Mouse (Mus musculus): ENCODE data around the gene Spred1.

Gene Spred1

GRCm38 (mm10) chr2:117180250-117180885, 59.2 kb downstream of the Spred1 start:
- peak; percentile 79 for DNase-seq (ENCODE audit: low read depth, low spot score)

- no peak for DNase-seq (ENCODE audit: low read depth, low spot score)
Measured at GRCm38 (mm10) chr2:117185587-117185986, 64.4 kb downstream of the Spred1 start.

- no peak for DNase-seq (ENCODE audit: low read depth, low spot score)
Measured at GRCm38 (mm10) chr2:117190915-117191314, 69.7 kb downstream of the Spred1 start.

GRCm38 (mm10) chr2:117194309-117194708, 73.1 kb downstream of the Spred1 start:
- DNase-seq (ENCODE audit: low read depth, low spot score): peak; percentile 71

- DNase-seq (ENCODE audit: low read depth, low spot score): no peak
Measured at GRCm38 (mm10) chr2:117195151-117195550, 74.0 kb downstream of the Spred1 start.

GRCm38 (mm10) chr2:117195578-117195977, 74.4 kb downstream of the Spred1 start:
- DNase-seq (ENCODE audit: low read depth, low spot score): no peak

GRCm38 (mm10) chr2:117200869-117201338, 79.7 kb downstream of the Spred1 start:
- no peak for DNase-seq (ENCODE audit: low read depth, low spot score)

GRCm38 (mm10) chr2:117203350-117203749, 82.2 kb downstream of the Spred1 start:
- DNase-seq (ENCODE audit: low read depth, low spot score): no peak

- no peak for DNase-seq (ENCODE audit: low read depth, low spot score)
Measured at GRCm38 (mm10) chr2:117204534-117204933, 83.4 kb downstream of the Spred1 start.

GRCm38 (mm10) chr2:117205066-117205465, 83.9 kb downstream of the Spred1 start:
- DNase-seq (ENCODE audit: low read depth, low spot score): no peak

- peak; percentile 80 for DNase-seq (ENCODE audit: low read depth, low spot score)
Measured at GRCm38 (mm10) chr2:117210416-117211085, 89.4 kb downstream of the Spred1 start.

- peak; percentile 66 for DNase-seq (ENCODE audit: low read depth, low spot score)
Measured at GRCm38 (mm10) chr2:117216152-117216551, 95.0 kb downstream of the Spred1 start.

GRCm38 (mm10) chr2:117217695-117218216, 96.6 kb downstream of the Spred1 start:
- peak; percentile 40 for DNase-seq (ENCODE audit: low read depth, low spot score)

GRCm38 (mm10) chr2:117219536-117219935, 98.4 kb downstream of the Spred1 start:
- DNase-seq (ENCODE audit: low read depth, low spot score): no peak

GRCm38 (mm10) chr2:117222651-117223050, 101.5 kb downstream of the Spred1 start:
- DNase-seq (ENCODE audit: low read depth, low spot score): no peak

- DNase-seq (ENCODE audit: low read depth, low spot score): no peak
Measured at GRCm38 (mm10) chr2:117228601-117229125, 107.5 kb downstream of the Spred1 start.

GRCm38 (mm10) chr2:117230261-117230660, 109.1 kb downstream of the Spred1 start:
- no peak for DNase-seq (ENCODE audit: low read depth, low spot score)

GRCm38 (mm10) chr2:117231257-117231656, 110.1 kb downstream of the Spred1 start:
- peak; percentile 90 for DNase-seq (ENCODE audit: low read depth, low spot score)
